Mouse (Mus musculus): ENCODE results near the gene Xrcc1.

- no peak for TF ChIP-seq CTCF (conservative IDR thresholded peaks at IDR 0.05 in 1 of 2, IDR thresholded peaks at IDR 0.05 in 1 of 2; ENCODE audit: low read depth in 2 of 2, low read length in 2 of 2)
- TF ChIP-seq PAX5 (IDR thresholded peaks at IDR 0.05; ENCODE audit: low read length): no peak
- peak; percentile 48; the same call in 1 of the 2 replicates for TF ChIP-seq MAZ (IDR thresholded peaks at IDR 0.05; ENCODE audit: low read depth, low read length)
- TF ChIP-seq ZMIZ1 (IDR thresholded peaks at IDR 0.05; ENCODE audit: low read depth, low read length): no peak
- no peak for TF ChIP-seq UBTF (IDR thresholded peaks at IDR 0.05; ENCODE audit: low read depth, low read length)
- TF ChIP-seq MXI1 (IDR thresholded peaks at IDR 0.05; ENCODE audit: low read depth, low read length): peak; percentile 18; the same call in 1 of the 2 replicates
- peak; percentile 68 for TF ChIP-seq POLR2A (IDR thresholded peaks at IDR 0.05; ENCODE audit: low read depth, low read length)
These were observed 64.9 kb downstream of the Xrcc1 start for GRCm38 (mm10) chr7:24610879-24611494.
